Mouse (Mus musculus): Measurements from ENCODE around the gene Wdr48. TPM values are rescaled to one million over a fixed set of nuclear protein-coding genes. Genes with fewer than 3 reads are reported as not detected.

Gene Wdr48
- 10 to 100 TPM; 69.2 to 79.7 TPM for total RNA-seq (2021)

GRCm38 (mm10) chr9:119894339-119895009, at the start of gene Wdr48:
Gene Wdr48, plus strand, starts transcription at chr9:119894878.
- DNase-seq, result peak; percentile 96 to 97

GRCm38 (mm10) chr9:119847187-119847586, 47.5 kb upstream of the Wdr48 start:
- DNase-seq, result no peak

- DNase-seq, result no peak
Observed at GRCm38 (mm10) chr9:119848671-119849070, 46.0 kb upstream of the Wdr48 start.

- no peak for DNase-seq
Observed at GRCm38 (mm10) chr9:119849214-119849613, 45.5 kb upstream of the Wdr48 start.

- DNase-seq, result peak; percentile 21 to 37
Observed at GRCm38 (mm10) chr9:119852347-119853030, 42.2 kb upstream of the Wdr48 start.

GRCm38 (mm10) chr9:119853071-119853846, 41.4 kb upstream of the Wdr48 start:
- no peak for DNase-seq

- no peak for DNase-seq
Observed at GRCm38 (mm10) chr9:119854170-119854569, 40.5 kb upstream of the Wdr48 start.

GRCm38 (mm10) chr9:119887144-119887901, 7.4 kb upstream of the Wdr48 start:
- no peak for DNase-seq

- no peak for DNase-seq
Observed at GRCm38 (mm10) chr9:119888843-119889246, 5.8 kb upstream of the Wdr48 start.

- no peak for DNase-seq
Observed at GRCm38 (mm10) chr9:119889446-119889845, 5.2 kb upstream of the Wdr48 start.

- DNase-seq, result peak in 1 of 2 experiments; percentile 32
Observed at GRCm38 (mm10) chr9:119890692-119891091, 4.0 kb upstream of the Wdr48 start.

- DNase-seq, result no peak
Observed at GRCm38 (mm10) chr9:119893881-119894280, 797 bp upstream of the Wdr48 start.

GRCm38 (mm10) chr9:119895040-119895721, 503 bp downstream of the Wdr48 start:
- no peak for DNase-seq

- no peak for DNase-seq
Observed at GRCm38 (mm10) chr9:119899446-119899845, 4.8 kb downstream of the Wdr48 start.

GRCm38 (mm10) chr9:119902410-119903151, 7.9 kb downstream of the Wdr48 start:
- no peak for DNase-seq

- no peak for DNase-seq
Observed at GRCm38 (mm10) chr9:119908708-119909107, 14.0 kb downstream of the Wdr48 start.

- no peak for DNase-seq
Observed at GRCm38 (mm10) chr9:119909931-119910330, 15.3 kb downstream of the Wdr48 start.

GRCm38 (mm10) chr9:119913087-119913838, 18.6 kb downstream of the Wdr48 start:
- DNase-seq, result no peak

GRCm38 (mm10) chr9:119919858-119920257, 25.2 kb downstream of the Wdr48 start:
- DNase-seq, result no peak

GRCm38 (mm10) chr9:119923462-119923861, 28.8 kb downstream of the Wdr48 start:
- DNase-seq, result no peak
